Mouse (Mus musculus): Measurements from ENCODE around the gene Nbeal2.

Nbeal2 gene

DNA sequence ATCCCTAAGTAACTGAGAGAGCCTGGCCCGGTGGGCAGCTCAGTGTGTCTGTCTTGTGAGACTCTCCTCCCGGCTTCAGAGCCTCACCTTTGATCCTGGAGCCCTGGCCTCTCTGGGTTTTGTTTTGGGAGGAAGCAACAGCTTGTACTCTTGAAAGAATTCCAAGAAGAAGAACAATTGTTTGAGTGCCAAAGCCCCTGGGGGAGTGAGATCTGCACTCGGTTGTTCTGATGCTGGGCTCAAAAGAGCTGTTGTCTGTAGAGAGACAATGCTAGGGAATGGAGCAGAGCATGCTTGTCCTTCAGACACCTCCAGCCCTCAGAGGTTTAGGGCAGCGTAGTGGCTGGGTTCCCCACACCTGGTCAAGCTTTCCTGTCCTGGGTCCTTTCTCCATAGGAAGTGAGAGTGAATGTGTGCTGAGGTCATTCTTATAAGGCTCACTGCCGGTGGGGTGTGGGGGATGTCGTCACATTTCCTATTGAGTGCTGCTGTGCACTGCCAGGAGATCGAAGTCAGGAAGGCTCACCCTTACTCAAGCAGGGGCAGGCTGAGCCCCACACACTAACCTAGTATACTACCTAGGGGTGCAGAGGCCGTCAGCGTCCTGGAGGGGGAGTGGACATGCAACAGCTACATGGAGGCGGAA is 19.3 kb upstream of the Nbeal2 start:
- DNase-seq: no peak

DNA sequence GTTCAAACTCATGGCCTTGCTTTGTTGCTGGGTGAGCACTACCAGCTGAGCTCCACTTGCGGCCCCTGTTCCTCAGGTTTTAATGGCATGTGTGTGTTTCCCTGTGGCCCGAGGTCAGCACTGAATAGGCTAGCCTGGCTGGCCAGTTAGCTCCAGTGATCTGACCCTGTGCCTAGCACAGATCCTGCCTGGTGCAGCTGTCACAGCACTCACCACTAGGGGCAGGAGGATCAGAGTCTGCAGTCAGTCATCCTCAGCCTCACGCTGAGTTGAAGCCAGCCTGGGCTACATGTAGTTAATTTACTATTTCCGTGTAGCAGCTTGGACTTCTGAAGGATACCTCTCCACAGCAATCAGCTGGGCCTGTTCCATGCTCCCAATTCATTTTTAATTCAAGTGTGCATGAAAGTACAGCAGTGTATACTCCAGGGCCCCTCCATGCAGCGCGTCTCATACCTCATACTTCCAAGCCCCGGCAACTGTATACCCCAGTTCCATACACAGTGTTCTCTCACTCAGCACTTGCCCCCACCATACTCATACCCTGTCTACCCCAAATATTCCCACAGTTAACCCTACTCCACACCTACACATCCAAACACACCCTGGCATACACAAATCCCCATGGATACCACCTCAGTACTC is 18.6 kb upstream of the Nbeal2 start:
- DNase-seq: peak; percentile 56

DNA sequence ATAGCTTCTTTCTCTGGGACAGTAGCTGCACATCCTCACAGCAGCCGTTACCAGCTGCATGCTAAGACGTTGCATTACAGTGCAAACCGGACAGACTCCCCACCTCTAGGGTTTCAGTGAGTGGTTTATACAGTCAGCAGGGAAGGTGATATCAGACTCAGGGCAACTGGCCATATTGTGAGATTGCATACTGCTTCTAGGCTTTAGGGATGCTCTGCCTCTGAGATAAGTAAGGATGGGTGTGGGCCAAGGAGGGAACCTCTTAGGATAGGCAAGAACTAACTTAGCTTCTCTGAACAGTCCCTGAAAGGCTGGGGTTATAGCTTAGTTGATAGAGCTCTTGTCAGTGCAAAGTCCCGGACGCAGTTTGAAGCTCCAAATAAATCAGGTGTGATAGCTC is 15.8 kb upstream of the Nbeal2 start:
- DNase-seq: no peak

DNA sequence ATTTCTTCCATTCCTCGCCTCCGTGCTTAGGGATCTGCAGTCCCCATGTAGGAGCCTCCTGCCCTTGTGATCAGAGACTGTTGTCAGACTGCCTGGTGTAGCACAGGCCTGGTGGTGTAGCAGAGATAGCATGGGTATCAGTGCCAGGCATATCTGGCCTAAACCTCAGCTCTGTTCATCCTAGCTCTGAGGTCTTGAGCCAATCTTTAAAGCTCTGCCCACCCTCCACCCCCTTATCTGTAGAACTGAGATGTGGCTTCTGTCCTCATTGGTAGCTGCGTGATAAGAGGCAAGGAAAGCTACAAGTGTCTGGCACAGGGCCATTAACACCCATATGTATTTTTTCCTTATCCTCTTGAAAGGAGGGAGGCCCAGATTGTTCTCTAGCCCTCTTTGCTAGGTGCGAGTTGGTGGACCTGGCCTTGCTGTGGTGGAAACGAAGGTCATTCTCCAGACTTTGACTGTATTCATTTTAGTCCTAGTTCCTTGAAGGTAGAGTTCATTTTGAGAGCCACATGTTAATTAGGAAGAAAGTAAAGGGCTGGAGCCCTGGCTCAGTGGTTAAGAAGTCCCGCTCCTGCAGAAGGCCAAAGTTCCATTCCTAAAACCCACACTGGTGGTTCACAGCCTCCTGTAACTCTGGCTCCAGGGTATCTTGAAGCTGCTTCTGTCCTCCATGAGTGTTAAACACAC is 14.8 kb upstream of the Nbeal2 start:
- no peak for DNase-seq

DNA sequence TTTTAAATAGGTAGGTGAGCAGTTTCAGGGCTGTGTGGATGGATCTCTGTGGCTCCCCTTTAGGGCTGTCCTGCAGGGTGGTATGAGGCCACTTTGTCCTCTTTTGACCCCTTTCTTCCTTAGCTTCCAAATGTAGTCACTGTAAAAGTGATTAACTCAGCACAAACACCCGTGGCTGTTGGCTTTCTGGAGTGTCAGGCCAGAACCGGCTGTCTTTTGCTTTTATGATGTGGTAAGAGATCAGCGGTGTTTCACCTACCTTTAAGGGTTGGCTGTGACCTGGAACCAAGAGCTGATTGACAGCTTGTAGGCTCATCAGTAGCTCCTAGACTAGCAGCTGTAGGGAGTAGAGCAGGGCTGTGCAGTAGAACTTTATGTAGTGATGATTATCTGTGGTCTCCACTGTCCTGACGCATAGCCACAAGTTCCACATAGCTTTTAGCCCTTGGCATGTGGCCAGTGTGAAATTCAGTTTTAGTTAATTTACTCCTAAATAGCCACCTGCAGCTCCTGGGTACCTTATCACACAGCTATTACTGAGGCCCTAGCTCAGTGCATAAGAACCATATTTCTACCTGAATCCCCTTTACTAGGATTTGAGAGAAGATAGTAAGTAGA is 13.4 kb upstream of the Nbeal2 start:
- no peak for DNase-seq

DNA sequence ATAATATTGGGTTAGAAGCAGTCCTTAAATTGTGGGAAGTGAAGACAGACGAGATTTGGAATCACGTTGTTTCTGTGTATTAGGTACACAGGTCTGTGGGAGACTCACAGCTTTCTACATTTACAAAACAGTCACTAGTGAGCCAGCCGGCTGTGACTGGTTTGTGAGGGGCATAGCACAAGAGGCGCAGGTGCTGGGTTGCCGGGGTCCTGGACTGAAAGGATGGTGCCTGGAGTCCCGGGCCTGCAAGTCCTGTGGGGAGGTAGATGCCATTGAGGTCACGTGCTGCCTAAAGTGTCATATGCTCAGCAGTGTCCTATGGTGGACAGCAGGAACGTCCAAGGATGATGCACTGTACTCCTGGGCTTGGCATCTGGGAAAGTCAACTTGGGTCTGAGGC is 12.4 kb upstream of the Nbeal2 start:
- DNase-seq: no peak

DNA sequence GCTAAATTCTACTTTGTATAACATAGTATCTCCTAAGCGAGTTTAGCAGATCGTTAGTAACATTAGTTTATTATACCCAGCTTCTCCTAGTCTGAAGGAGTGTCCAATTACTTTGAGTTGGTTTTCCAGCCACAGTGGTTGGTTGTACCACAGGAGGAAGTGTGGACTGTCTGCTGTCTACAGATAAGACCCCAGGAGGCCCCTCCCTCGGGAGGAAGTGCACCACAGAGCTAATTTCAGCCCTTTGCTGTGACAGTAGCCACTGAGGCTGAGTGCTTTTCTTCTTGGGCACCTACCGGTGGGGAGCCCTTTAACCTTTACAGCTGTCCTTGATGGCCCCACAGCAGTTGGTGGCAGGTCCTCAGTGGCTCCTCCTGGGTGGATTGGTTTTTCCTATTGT is 12.0 kb upstream of the Nbeal2 start:
- peak; percentile 50 for DNase-seq

DNA sequence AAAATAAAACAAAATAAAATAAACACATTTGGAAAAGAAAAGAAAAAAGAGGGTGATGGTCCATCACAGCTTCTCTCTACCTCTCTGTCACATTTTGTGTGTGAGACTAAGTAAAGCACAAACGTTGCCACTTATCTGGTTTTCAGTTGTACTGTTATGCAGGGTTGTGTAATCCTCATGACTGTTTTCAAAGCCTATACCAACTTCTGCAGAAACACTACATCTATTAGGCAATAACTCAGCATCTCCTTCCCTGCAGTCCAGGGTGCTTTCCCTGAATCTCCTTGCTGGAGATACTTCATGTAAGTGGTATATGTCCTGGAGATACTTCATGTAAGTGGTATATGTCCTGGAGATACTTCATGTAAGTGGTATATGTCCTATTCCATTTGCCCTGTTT is 8.9 kb upstream of the Nbeal2 start:
- DNase-seq: no peak

DNA sequence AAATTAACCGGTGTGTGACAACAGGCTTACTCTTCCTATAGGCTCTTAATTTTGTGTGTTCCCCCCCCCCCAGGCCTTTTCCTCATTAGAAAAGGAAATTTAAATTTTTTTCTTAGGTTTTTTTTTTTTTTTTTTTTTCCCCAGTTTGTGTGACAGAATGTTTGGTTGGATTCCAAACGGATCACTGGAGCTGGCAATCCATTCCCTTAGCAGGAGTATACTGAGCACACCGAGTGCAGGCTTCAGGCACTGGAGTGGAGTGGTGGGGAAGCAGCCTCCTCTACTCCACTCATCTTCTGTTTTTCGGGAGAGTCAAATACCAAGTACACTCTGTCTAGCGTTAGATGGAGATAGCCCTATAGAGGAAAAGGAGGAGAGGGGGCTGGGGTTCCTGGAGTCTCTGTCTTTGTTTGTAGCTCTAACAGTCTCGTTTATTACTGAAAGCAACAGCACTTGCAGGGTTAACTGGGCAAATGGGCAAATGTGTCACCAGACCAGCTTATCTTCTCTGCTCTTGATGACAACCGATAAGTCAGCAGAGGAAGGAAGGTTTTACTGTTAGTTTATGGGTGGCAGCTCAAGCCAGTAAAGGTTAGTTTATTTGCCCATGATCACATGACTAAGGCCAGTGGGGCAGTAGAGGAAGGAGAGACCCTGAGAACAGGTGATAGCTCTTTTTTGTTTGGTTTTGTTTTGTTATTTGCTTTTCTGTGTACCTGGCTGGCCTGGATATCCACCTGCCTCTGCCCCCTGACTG is 7.1 kb upstream of the Nbeal2 start:
- DNase-seq: no peak

DNA sequence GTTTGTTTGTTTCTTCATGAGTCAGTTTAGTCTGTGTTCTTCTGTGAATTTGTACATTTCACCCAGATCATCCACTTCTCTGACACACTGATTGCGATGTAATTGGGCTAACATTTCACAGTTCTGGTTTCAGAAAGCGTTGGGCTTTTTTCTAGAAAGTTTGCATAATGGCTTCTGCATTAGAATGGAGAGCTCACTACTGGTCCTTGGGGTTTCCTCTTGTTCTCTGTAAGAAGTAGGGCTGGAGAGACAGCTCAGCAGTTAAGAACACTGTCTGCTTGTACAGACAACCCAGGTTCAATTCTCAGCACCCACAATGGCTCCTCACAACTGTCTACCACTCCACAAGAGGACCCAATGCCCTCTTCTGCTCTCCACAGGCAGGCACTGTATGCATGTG is 6.2 kb upstream of the Nbeal2 start:
- DNase-seq: no peak

DNA sequence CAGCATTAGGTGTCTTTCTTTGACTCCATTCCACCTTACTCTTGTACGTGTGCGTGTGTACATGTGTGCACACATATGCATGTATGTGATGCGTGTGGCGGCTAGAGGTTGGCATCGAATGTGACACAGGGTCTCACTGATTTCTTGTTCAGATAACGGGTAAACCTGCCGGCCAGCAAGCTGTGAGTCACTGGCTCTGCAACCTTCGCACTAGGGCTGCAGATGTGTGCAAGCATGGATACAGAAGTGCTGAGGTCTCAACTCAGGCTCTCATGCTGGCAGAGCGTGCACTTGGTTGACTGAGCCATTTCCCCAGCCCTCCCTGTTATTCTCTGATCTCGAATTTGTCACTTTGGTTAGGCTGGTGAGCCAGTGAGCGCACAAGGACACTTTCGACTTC is 5.6 kb upstream of the Nbeal2 start:
- no peak for DNase-seq

DNA sequence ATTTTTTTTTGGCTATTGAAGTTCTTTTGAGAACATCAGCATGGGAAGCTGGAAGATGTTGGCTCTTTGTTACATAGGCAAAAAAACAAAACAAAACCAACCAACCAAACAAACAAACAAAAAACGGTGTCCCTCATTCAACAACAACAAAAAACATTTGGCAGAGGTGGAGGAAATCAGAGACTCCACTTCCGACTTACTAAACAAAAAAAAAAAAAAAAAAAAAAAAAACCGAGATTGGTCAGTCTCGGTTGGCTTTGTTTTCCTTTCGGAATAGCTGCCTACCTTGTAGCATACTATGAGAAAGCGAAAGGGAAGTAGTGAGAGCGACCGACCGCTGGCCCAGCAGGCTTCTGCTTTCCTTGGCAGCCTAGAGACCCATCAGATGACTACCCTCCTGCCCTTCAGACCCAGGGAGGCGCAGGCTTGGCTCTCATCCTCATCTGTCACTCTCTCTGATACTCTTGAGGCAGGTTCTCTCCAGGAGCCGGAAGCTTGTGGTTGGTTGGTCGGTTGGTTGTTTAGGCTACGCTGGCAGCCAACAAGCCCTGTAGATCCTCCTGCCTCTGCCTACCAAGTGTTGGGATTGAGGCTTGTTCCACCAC is 3.6 kb upstream of the Nbeal2 start:
- DNase-seq: no peak

DNA sequence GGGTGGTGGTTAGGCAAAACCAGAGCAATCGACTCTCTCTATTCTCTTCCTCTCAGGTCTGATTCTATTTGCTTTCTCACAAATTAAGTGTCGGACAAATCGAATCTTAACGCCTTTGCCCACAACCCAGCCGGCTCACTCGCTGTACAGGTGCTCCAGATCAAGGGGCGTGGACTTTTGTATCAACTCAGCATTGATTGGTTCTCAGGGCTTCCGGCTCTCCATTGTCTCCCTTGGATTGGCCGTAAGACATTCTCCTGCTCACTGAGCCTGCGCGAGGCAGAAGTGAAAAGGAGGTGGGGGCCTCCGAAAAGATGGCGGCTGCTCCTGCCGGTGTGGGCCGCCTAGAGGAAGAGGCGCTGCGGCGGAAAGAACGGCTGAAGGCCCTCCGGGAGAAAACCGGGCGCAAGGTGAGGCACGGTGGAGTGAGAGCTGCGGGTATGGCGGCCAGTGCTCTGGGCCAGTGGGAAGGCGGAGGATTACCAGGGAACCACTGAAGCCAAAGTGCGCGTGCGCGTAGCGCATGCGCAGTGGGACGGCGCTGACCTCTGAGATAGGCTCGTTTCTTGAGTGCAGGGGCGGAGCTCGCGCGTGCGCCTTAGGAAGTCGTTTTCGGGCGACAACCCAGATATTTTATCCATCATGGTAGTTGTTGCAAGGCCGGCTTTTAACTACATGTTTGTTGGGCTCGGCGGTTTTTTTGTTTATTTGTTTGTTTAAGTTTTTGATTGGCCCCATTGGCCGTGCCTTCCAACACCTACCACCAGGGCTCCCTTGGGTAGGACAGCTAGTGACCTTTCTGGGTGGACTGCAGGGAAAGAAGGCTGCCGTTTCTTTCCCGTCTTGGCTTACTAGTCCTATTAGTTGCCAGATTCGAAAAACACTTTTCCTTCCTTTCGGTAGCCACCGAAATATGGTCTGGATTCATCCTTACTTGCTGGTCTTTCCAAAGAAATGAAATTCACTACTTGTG is 2.6 kb upstream of the Nbeal2 start, which contains the start of gene Ccdc12:
Ccdc12 (plus strand) TSS at position 255 of the 973 bp plus-strand sequence.
- peak; percentile 97 for DNase-seq

DNA sequence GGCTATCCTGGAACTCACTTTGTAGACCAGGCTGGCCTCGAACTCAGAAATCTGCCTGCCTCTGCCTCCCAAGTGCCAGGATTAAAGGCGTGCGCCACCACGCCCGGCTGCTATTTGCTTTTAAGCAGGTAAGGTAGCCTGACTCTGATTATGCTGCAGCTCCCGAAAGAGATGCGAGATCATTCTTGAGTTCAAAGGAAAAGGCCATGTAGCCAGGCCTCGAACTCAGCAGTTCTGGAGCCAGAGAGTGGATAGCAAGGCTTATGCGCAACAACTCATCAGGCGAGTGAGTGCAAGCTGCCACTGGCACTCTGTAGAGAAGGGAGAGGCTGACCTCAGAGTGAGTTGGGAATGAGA is 1.7 kb upstream of the Nbeal2 start:
- no peak for DNase-seq

DNA sequence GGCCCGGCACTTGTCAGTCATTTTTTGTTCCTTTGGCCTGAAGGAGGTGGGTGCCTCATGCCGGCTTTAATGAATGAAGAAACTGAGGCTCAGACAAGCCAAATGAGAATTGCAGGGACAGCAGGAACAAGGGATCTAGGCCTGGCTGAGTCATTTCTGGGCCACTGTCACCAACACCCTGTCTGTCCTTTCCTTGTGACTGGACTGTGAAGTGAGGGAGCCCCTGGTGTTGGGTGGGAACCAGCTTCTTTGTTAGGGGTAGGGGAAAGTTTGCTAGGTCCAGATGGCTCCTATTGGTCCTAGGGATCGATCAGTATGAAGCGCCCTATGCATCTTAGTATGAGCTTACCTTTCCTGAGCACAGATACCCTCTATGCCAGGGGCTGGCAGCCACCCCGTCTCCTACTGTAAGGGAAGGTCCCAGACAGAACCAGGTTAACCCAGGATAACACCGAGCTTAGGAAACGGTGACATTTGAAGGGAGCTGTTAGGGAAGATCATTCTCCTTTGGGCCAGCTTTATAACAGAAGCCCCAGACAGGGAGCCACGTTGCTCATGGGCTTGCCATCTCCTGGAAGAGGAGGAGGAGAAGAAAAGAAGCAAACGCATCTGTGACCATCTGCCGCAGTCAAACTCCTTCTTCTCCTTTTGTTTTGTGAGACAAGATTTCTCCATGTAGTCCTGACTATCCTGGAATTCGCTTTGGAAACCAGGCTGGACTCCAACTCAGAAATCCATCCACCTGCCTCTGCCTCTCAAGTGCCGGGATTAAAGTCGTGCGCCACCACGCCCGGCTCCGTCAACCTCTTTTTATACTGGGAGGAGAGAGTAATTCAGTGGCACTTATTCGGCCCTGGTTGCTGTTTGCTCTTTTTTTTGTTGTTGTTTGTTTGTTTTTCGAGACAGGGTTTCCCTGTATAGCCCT is 1.0 kb upstream of the Nbeal2 start:
- no peak for DNase-seq

DNA sequence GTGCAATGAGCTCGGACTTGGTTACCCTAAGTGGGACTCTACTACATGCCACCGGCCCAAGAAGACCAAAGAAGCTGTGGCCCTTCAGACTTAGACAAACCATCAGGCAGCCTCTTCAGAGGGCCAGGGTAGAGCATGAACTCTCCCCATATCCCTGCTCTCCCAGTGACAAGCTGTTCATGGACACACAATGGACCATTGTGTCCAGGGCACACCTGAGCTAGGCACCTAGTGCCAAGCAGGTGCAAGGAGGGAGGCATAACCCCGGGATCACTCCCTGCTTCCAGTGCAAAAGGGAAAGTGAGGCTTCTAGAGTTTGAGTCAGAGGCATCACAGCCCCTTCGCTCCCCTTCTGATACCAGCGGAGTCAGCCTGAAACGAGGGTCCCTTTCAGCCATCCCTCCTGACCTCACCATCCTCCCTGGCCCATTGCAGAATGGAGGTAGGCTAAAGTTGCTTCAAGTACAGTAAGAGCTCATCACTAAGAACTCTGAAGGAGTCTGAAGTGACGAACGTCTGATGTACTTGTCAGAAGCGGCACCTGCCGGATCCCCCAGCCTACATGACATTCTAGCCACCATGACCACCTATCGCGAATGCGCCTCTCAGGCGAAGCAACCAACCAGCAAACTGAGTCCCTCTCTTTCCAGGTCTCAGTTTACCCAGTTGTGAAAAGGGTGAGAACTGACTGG is 852 bp downstream of the Nbeal2 start:
- no peak for DNase-seq

DNA sequence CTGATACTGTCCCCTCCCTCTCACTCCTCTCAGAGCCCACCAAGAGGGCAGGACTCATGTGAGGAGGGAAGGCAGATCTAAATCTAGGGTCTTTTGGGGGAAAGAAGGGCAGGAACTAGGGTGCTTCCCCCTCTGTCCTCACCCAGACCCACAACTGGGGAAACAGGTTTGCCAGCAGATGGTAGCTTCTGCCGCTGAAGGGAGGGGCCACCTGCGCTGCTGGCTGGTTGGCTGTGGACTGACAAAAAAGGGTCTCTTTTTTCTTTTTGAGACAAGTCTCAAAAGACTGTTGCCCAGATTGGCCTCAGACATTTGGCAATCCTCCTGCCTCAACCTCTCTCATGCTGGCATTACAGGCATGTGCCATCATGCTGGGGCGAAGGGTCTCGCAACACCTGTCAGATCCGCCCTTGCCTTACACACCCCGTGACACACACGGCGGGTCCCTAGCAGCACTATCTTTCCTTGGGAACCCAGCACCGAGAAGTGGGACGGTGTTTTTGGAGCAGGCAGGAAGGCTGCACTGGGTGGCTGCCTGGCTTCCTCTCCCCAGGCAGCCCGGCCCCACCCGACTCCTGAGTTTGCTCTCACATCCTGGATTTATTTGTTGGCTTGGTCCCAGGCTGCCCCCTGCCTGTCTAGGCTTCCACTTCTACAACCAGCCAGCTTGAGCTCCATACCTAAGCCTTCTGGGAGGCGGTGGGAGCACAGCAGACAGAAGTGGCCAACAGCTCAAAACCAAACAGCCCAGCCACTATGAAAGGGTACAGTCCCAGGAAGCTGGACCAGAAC is 1.8 kb downstream of the Nbeal2 start:
- peak; percentile 39 for DNase-seq

DNA sequence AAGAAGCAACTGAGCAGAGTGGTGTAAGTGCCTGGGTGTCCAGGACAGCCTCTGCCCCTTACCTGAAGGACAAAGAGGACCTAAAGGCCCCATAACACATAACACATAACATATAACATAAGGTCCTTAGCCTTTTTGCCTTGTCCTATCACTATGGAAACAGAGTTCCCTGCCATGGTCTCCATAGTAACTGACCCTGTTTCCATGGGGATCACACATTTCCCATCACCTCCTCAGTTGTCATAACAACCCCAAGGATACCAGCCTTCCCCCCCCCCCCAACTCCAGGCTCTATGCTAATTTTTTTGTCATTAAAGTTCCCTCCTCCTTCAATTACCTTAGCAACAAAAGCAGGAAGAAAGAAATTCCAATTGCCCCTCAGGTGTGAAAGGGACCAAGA is 4.2 kb downstream of the Nbeal2 start:
- DNase-seq: no peak

DNA sequence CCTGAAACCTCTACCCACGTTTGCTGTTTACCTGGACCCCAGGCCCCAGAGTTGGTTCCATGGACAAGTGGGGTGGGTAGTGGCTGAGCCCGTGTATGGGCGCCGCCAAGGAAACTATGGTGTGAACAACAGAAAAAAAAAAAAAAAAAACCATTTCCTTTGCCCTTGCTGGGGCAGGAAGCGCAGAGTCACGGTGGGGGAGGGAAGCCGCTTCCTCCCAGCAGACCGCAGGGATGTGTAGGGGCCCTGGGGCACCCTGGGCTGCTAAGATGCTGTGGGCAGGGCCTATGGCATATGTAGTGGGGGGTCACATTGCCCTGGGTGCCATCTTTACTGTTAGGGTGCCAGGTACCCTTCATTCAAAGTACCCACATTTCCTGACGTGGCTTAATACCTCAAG is 8.7 kb downstream of the Nbeal2 start:
- DNase-seq: no peak

Measured in embryo, embryonic 11 days (tissue).